Mouse (Mus musculus): Measurements from ENCODE around the gene Casz1.

Gene Casz1

GRCm38 (mm10) chr4:148804137-148804779 lies at the start of gene Casz1:
TSS of gene Casz1 (plus strand) at chr4:148804429.
- DNase-seq (ENCODE audit: low spot score in 2 of 2) = peak; percentile 77 to 78

GRCm38 (mm10) chr4:148758863-148759262 lies 45.4 kb upstream of the Casz1 start:
- no peak for DNase-seq (ENCODE audit: low spot score in 2 of 2)

- DNase-seq (ENCODE audit: low spot score in 2 of 2) = no peak
Measured at GRCm38 (mm10) chr4:148760152-148760551, 44.1 kb upstream of the Casz1 start.

GRCm38 (mm10) chr4:148766021-148766775 lies 38.0 kb upstream of the Casz1 start:
- no peak for DNase-seq (ENCODE audit: low spot score in 2 of 2)

- no peak for DNase-seq (ENCODE audit: low spot score in 2 of 2)
Measured at GRCm38 (mm10) chr4:148767655-148768305, 36.4 kb upstream of the Casz1 start.

- no peak for DNase-seq (ENCODE audit: low spot score in 2 of 2)
Measured at GRCm38 (mm10) chr4:148768649-148769048, 35.6 kb upstream of the Casz1 start.

- no peak for DNase-seq (ENCODE audit: low spot score in 2 of 2)
Measured at GRCm38 (mm10) chr4:148770582-148771408, 33.4 kb upstream of the Casz1 start.

- no peak for DNase-seq (ENCODE audit: low spot score in 2 of 2)
Measured at GRCm38 (mm10) chr4:148771409-148771929, 32.8 kb upstream of the Casz1 start.

GRCm38 (mm10) chr4:148772658-148773057 lies 31.6 kb upstream of the Casz1 start:
- no peak for DNase-seq (ENCODE audit: low spot score in 2 of 2)

- no peak for DNase-seq (ENCODE audit: low spot score in 2 of 2)
Measured at GRCm38 (mm10) chr4:148774036-148774435, 30.2 kb upstream of the Casz1 start.

GRCm38 (mm10) chr4:148775476-148776269 lies 28.6 kb upstream of the Casz1 start:
- DNase-seq (ENCODE audit: low spot score in 2 of 2) = no peak

GRCm38 (mm10) chr4:148780097-148780621 lies 24.1 kb upstream of the Casz1 start:
- DNase-seq (ENCODE audit: low spot score in 2 of 2) = no peak

- DNase-seq (ENCODE audit: low spot score in 2 of 2) = no peak
Measured at GRCm38 (mm10) chr4:148781516-148781915, 22.7 kb upstream of the Casz1 start.

GRCm38 (mm10) chr4:148782880-148783279 lies 21.3 kb upstream of the Casz1 start:
- DNase-seq (ENCODE audit: low spot score in 2 of 2) = no peak

GRCm38 (mm10) chr4:148783760-148784159 lies 20.5 kb upstream of the Casz1 start:
- no peak for DNase-seq (ENCODE audit: low spot score in 2 of 2)

GRCm38 (mm10) chr4:148785053-148785567 lies 19.1 kb upstream of the Casz1 start:
- no peak for DNase-seq (ENCODE audit: low spot score in 2 of 2)

- DNase-seq (ENCODE audit: low spot score in 2 of 2) = no peak
Measured at GRCm38 (mm10) chr4:148785995-148786394, 18.2 kb upstream of the Casz1 start.

GRCm38 (mm10) chr4:148790940-148791339 lies 13.3 kb upstream of the Casz1 start:
- DNase-seq (ENCODE audit: low spot score in 2 of 2) = no peak

GRCm38 (mm10) chr4:148795038-148795437 lies 9.2 kb upstream of the Casz1 start:
- no peak for DNase-seq (ENCODE audit: low spot score in 2 of 2)
